Mouse (Mus musculus): Measurements from ENCODE around the gene Morf4l1.

DNA sequence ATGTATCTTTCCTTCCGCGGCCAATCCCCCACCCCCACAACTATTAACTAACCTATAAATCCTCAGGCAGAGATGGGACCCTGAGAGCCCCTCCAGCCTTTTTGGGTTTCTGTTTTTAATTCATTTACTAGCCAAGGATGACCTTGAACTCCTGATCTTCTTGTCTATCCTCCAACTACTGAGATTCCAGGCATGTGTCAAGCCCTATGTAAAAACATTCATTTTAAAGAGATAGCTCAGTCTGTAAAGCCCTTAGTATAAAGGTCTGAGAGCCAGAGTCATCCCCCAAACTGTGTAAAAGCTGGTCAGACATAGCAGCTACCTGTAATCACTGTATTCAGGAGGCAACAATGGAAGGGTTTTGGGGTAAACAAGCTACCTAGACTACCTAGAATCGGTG is 58.7 kb downstream of the Morf4l1 start:
- no peak for TF ChIP-seq POLR2A (IDR thresholded peaks at IDR 0.05; ENCODE audit: borderline replicate concordance, insufficient read depth, low read length)
- TF ChIP-seq CTCF (IDR thresholded peaks at IDR 0.05; ENCODE audit: borderline replicate concordance, insufficient read depth, low read depth, low read length), result no peak

All from cerebellum, adult 2 months (tissue).